Mouse (Mus musculus) neural tube, embryonic 12.5 days (tissue): ENCODE results near the gene Cdc42bpb. TPM values are rescaled to one million over a fixed set of nuclear protein-coding genes. Genes with fewer than 3 reads are reported as not detected.

Source experiments
- ATAC-seq: fragments of 200-750 bp; cut with Nextera tagmentation; 2 replicates; pipeline ENCODE4 v1.8.0; 2017; ENCODE audit warnings: low read depth, mild to moderate bottlenecking, moderate TSS enrichment, moderate library complexity; ENCODE audit not compliant: low FRiP score
- H3K27ac ChIP-seq: fragments of 300-500 bp; sonication (generic); 2 replicates; pipeline ENCODE4 v1.5.1; 2016
- H3K27me3 ChIP-seq: fragments of 300-500 bp; sonication (generic); replicated peaks from 2 replicates; pipeline ENCODE4 v1.6.1; 2016; ENCODE audit warnings: mild to moderate bottlenecking
- H3K36me3 ChIP-seq: fragments of 300-500 bp; sonication (generic); 2 replicates; pipeline ENCODE4 v1.6.1; 2016; ENCODE audit warnings: mild to moderate bottlenecking
- H3K4me1 ChIP-seq: fragments of 300-500 bp; sonication (generic); 2 replicates; pipeline ENCODE4 v1.6.1; 2016
- H3K4me2 ChIP-seq: fragments of 300-500 bp; sonication (generic); replicated peaks from 2 replicates; pipeline ENCODE4 v1.6.1; 2016; ENCODE audit warnings: mild to moderate bottlenecking
- H3K4me3 ChIP-seq: fragments of 300-500 bp; sonication (generic); 2 replicates; pipeline ENCODE4 v1.5.1; 2016
- H3K9ac ChIP-seq: fragments of 300-500 bp; sonication (generic); 2 replicates; pipeline ENCODE4 v1.6.1; 2016; ENCODE audit warnings: mild to moderate bottlenecking
- H3K9me3 ChIP-seq: fragments of 300-500 bp; sonication (generic); 2 replicates; pipeline ENCODE4 v1.6.1; 2016; ENCODE audit warnings: mild to moderate bottlenecking
- WGBS: fragments of 180-500 bp; shearing (Covaris S2); methylation state at CpG from one replicate; pipeline ENCODE4 v1.1.7; 2016; 5-methylcytosine and 5-hydroxymethylcytosine counted together
- polyA plus RNA-seq: library from polyadenylated mRNA; unstranded; fragments of >200 nt; fragmentation: Nextera tagmentation; extraction: Ambion mirVana; gene quantifications from 2 replicates; pipeline ENCODE4 v1.2.1, GENCODE M21; 2016

The Cdc42bpb gene
- polyA plus RNA-seq: 41.7 and 44.9 TPM in 2 replicates

DNA sequence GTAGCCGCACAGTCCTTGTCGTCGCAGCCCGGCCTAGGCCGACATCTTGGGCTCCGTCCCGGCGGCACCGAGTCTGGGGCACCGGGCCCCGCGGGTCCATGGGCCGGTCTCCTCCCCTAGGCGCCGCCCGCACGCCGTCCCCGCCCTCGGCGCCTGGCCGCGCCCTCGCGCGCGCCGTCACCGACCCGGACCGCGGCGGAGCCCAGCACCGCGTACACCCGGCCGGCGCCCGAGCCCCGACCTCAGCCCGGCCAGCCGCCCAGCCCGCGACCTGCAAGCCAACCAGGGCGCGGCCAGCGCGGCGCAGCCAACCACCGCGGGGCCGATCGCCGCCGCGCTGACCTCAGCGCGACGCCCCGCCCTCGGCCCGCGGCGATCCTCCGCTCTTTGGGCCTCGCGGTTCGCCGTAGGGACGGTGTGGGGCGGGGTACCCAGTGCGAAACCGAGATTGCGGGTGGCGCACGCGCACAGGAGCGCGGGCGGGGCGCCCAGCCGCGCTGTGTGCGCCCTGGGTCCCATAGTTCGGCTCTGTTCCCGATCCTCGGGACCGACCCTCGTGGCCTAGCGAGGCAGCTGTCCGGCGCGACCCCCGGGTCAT lies at the start of gene Cdc42bpb:
Gene Cdc42bpb, minus strand, starts transcription at position 343 of the 598 bp plus-strand sequence.
- H3K9me3 ChIP-seq: no peaks in the 10 kb centered on the region
- under 1% methylated on average over 94 of the region's 94 CpGs for WGBS
- H3K27ac ChIP-seq: peak within 1 kb of the TSS; percentile 91
- peak within 1 kb of the TSS; percentile 97 for H3K4me3 ChIP-seq
- H3K27me3 ChIP-seq: no peaks in the 10 kb centered on the region
- peak within 1 kb of the TSS; percentile 91 for H3K9ac ChIP-seq
- H3K4me1 ChIP-seq: peaks cover 24% of the 10 kb centered on the region
- H3K36me3 ChIP-seq: no peaks in the 10 kb centered on the region
- H3K4me2 ChIP-seq: peak within 1 kb of the TSS; percentile 98
- ATAC-seq: peak; percentile 91

DNA sequence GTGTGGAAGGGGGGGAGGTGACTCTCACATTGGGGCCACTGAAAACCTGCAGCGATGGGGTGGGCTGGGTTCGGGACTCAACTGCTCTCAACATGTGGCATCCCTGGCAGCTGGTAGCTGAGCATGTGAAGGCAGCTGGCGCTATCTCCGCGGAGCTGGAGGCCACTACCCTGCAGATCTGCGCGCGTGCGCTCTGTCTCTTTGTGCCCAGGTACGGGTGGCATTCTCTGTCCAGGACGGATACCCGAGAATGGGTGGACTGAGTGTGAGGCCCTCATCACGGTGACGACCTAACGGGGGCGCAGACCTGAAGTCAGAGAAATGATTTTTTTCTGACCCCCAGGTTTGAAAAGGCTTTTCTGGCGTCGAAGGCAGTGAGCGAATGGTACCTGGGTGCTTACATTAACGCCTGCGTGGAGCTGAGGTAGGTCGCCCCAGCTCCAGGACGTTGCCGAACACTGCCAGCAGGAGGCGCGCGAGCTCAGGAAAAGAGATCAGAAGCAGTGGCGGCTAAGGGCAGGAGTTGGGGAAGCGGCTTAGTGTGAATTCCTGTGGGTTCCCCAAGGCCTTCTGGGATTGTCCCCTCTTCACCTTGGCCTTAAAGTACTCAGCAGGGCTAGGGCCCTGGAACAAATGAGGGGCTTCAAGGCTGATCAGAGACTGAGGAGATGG lies 48.4 kb upstream of the Cdc42bpb start:
- Histone ChIP-seq H3K9ac (no peak overlapping the region), H3K27me3 (peaks cover 98% of the 10 kb centered on the region), H3K9me3 (no peaks in the 10 kb centered on the region), H3K36me3 (no peaks in the 10 kb centered on the region), H3K4me1 (peaks cover 26% of the 10 kb centered on the region), H3K27ac (no peak overlapping the region), H3K4me2 (no peak overlapping the region; the same call in 1 of the 2 replicates), H3K4me3 (no peak overlapping the region)
- WGBS: 18% methylated on average over 29 of the region's 29 CpGs
- no peak for ATAC-seq

DNA sequence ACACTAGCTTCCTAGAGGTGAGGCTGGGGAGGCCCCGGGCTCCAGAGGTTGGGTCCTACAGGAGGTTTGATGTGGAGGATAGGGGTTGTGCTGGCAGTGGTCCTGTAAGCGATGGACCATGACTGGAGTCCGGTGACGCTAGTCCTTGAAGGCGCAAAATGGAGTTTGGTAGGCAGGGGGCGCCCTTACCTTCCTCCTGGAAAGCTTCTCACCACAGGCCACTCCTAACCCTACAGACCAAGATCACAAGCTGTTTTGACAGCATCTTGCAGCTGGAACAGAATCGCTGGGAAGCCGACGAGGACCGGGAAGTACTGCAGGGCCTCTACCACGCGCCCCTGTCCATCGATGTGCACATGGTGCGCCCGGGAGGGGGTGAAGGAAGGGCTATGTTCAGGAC lies 47.7 kb upstream of the Cdc42bpb start:
- Histone ChIP-seq H3K27me3 (peaks cover 95% of the 10 kb centered on the region), H3K9ac (no peak overlapping the region), H3K9me3 (no peaks in the 10 kb centered on the region), H3K4me1 (peaks cover 26% of the 10 kb centered on the region), H3K27ac (no peak overlapping the region), H3K4me3 (no peak overlapping the region), H3K36me3 (no peaks in the 10 kb centered on the region), H3K4me2 (0 out of 2 replicates have a peak overlapping the region, but pooled peaks have one; percentile 15)
- 5% methylated on average over 15 of the region's 15 CpGs for WGBS
- no peak for ATAC-seq

DNA sequence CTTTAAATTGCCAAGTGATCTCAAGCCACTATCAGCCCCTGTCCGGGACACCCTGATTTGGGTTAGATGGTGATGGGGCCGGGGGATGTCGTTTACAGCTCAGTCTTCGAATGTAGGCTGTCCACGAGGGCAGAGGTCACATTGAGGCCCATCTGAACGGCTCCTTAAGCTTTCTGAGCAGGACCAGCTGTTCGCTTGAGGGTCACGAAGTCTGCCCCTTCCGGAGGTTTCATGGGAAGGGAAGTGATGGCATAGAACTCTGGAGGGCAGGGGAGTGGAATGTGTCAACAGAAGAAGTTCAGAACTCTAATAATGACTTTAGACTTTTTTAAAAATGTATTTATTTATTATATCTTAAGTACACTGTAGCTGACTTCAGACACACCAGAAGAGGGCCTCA lies 47.0 kb upstream of the Cdc42bpb start:
- peaks cover 22% of the 10 kb centered on the region; the same call in 1 of the 2 replicates for H3K4me1 ChIP-seq
- H3K4me3 ChIP-seq: no peak overlapping the region
- H3K27me3 ChIP-seq: peaks cover 88% of the 10 kb centered on the region
- 21% methylated on average over 9 of the region's 9 CpGs for WGBS
- H3K9ac ChIP-seq: no peak overlapping the region
- H3K36me3 ChIP-seq: no peaks in the 10 kb centered on the region
- ATAC-seq: no peak
- H3K27ac ChIP-seq: no peak overlapping the region
- no peak overlapping the region for H3K4me2 ChIP-seq
- H3K9me3 ChIP-seq: no peaks in the 10 kb centered on the region

DNA sequence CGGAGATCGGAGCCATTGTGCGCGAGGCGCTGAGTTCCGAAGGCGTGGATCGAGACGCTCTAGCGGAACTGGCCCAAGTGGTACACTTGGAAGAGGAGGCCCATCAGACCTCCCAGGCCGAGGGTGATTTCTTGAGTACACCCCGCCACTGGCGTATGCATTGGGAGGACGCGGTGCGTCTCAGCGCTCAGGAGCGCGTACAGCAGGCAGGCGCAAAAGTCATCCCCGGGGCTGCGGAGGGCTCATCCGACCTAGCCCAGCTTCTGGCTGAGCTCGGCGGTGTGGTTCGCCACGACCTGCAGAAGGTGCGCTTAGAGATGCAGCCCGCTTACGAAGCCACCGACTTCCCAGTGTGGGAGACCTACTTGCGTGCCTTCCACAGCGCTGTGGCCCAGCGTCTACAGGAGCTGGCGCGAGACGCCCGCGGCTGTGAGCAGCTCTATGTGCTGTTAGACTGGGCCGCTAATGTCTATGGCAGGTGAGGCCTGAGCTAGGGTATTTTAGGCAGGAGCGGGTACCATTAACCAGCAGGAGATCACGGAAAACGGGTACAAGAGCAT lies 46.1 kb upstream of the Cdc42bpb start:
- no peaks in the 10 kb centered on the region for H3K9me3 ChIP-seq
- no peaks in the 10 kb centered on the region for H3K36me3 ChIP-seq
- no peak for ATAC-seq
- peaks cover 15% of the 10 kb centered on the region; the same call in 1 of the 2 replicates for H3K4me1 ChIP-seq
- H3K9ac ChIP-seq: no peak overlapping the region
- 3% methylated on average over 43 of the region's 43 CpGs for WGBS
- H3K27ac ChIP-seq: no peak overlapping the region
- peak overlapping the region; percentile 23 for H3K4me3 ChIP-seq
- peaks cover 85% of the 10 kb centered on the region for H3K27me3 ChIP-seq
- H3K4me2 ChIP-seq: peak overlapping the region; percentile 49

DNA sequence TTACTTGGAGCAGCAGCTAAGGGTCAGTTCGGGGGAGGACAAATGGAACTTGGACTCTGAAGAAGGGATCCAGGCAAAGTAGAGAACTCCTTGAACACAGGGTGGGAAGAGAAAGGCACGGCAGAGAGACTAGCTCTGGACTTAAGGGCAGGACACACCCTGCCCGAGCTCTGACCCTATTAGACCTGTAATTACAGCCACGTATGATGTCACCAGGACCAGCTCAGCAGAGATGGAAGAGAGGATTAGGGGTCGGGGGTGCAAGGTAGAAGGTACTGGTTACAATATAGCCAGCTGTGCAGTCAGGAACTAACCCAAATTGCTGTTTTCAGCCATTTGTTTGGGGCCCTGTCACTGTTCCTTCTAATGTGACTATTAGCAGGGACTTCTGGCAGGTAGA lies 45.3 kb upstream of the Cdc42bpb start:
- 33% methylated on average over 5 of the region's 5 CpGs for WGBS
- no peak overlapping the region for H3K27ac ChIP-seq
- H3K4me1 ChIP-seq: 0 out of 2 replicates have a peak, but pooled peaks cover 11% of the 10 kb centered on the region
- no peak overlapping the region for H3K4me2 ChIP-seq
- H3K36me3 ChIP-seq: no peaks in the 10 kb centered on the region
- H3K9me3 ChIP-seq: no peaks in the 10 kb centered on the region
- H3K27me3 ChIP-seq: peaks cover 79% of the 10 kb centered on the region
- ATAC-seq: no peak
- H3K9ac ChIP-seq: no peak overlapping the region
- H3K4me3 ChIP-seq: no peak overlapping the region

DNA sequence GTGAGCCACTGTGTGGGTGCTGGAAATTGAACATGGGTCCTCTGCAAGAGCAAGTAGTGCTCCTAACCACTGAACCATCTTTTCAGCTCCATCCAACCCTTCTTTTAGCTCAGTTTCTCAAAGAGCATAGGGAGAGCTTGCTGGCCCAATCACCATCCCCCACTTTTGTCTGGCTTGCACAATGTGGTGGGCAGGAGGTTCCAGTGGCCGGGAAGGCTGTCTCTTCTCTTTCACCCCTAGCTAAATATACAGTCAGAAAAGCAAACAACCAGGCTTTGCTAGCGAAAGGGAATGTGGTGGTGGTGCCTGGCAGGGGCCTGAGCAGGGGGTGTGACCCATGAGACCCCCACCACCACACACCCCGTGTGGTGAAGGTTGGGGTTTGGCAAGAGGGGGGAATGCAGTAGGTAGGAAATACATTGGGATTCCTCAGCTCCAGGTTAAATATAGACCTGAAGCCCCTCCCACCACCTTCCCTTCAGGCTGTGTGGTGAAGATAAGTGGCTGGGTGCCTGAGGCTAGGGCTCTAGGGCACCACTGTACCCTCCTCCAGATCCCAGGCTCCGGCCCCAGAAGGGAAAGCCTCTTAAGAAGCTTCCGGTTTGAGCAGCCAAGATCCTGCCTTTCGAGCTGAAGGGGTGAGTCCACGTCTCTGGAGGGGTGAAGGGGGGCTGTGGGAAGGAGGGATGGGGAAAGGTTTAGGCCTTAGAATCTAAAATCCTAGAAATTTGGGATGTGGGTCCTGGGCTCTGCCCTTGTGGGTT lies 43.6 kb upstream of the Cdc42bpb start:
- WGBS: 58% methylated on average over 7 of the region's 7 CpGs
- H3K36me3 ChIP-seq: no peaks in the 10 kb centered on the region

DNA sequence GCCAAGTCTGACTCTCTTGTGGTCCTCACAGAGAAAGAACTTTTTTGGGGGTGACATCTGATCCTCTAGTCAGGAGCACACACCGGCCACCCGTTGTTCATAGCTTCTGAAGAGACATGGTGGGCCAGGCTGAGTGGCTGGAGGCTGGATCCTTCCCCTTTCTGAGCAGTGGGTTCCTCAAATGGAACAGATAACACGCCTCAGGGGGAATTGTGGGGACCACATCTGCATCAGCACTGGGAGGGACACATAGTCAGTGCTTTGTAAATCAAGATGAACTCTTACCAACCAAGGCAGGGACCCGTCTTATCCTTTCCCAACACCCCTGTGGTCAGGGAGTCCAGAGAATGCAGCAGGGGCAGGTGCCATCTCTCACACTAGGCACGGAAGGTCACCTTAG lies 42.4 kb upstream of the Cdc42bpb start:
- Histone ChIP-seq H3K4me3 (no peak overlapping the region), H3K27me3 (peaks cover 60% of the 10 kb centered on the region), H3K27ac (no peak overlapping the region), H3K4me2 (no peak overlapping the region), H3K9me3 (no peaks in the 10 kb centered on the region), H3K36me3 (no peaks in the 10 kb centered on the region), H3K4me1 (peaks cover 17% of the 10 kb centered on the region), H3K9ac (no peak overlapping the region)
- ATAC-seq: no peak
- WGBS: 68% methylated on average over 5 of the region's 5 CpGs

More for the DNA sequence above, 43.6 kb upstream of the Cdc42bpb start:
- H3K27me3 ChIP-seq: peaks cover 72% of the 10 kb centered on the region
- no peak overlapping the region for H3K4me2 ChIP-seq
- no peak for ATAC-seq
- H3K4me3 ChIP-seq: no peak overlapping the region
- peaks cover 22% of the 10 kb centered on the region for H3K4me1 ChIP-seq
- H3K27ac ChIP-seq: no peak overlapping the region
- H3K9ac ChIP-seq: no peak overlapping the region
- H3K9me3 ChIP-seq: no peaks in the 10 kb centered on the region

DNA sequence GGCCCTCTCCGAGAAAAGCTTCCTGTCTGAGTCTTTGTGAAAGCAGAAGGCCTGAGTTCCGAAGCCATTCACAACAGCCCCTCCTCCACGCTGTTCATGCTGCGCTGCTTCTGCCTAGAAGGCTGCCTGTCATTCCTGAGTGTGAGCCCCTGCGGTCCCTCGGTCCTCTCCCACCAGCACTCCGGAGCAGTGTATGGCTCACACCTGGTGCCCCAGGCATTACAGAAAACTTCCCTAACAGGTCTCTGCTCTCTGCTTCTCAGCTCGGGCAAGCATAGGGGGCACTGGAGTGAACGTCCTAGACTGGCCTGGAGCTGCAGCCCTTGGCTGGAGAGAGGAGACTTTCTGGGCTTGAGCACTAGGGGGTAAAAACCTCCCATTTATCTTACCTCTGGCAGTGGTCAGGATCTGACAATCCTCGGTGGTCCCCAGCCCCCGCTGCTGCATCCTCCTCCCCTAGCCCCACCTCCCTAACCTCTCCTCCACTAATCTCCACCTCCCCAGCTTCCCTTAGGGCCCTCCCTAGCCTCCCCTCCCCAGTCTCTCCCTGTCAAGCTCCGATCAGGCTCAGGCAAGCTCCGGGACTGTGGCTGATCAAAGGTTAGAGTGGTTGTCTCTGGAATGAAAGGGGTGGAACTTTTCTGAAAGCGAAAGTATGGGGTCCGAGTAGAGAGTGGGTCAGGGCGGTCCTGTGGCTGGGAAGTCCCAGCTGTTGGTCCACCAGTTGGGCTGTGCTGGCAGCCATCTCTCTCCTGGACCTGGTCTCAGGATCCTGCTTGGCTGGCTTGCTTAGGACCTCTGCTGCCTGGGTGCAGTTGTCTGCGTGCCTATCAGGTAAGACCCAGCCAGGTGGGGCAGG lies 39.6 kb upstream of the Cdc42bpb start, which contains the start of gene Exoc3l4:
Gene Exoc3l4, plus strand, starts transcription at position 97 of the 859 bp plus-strand sequence.
- peaks cover 32% of the 10 kb centered on the region for H3K27me3 ChIP-seq
- H3K36me3 ChIP-seq: no peaks in the 10 kb centered on the region
- WGBS: 6% methylated on average over 17 of the region's 17 CpGs
- no peak for ATAC-seq
- H3K9ac ChIP-seq: peak within 1 kb of the TSS; percentile 42; the same call in 1 of the 2 replicates
- no peaks in the 10 kb centered on the region for H3K9me3 ChIP-seq
- no peak within 1 kb of the TSS for H3K27ac ChIP-seq
- peak within 1 kb of the TSS; percentile 54 for H3K4me2 ChIP-seq
- H3K4me1 ChIP-seq: peaks cover 24% of the 10 kb centered on the region
- no peak within 1 kb of the TSS; the same call in 1 of the 2 replicates for H3K4me3 ChIP-seq

DNA sequence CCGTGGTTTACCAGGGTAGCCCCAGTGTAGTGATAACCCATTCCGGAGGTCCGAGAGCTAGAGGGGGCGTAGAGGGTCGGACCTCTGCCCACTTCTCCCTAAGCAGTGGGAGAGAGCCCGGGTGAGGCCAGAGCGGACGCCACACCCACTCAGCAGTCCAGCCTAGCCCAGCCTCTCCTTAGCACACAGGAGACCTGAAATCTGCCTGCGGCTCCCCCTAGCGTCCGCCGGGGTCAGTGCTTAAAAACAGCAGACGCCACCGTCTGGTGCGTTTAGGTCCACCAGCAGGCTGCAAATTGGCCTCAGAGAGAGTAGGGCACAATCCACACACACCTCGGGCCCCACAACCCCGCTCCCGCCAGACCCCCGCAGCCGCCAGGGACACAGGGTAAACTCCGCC lies 35.8 kb upstream of the Cdc42bpb start:
- Histone ChIP-seq H3K4me2 (peak overlapping the region; percentile 57), H3K27ac (no peak overlapping the region), H3K9ac (no peak overlapping the region), H3K4me3 (peak overlapping the region; percentile 27), H3K36me3 (no peaks in the 10 kb centered on the region), H3K9me3 (no peaks in the 10 kb centered on the region), H3K27me3 (peaks cover 24% of the 10 kb centered on the region), H3K4me1 (peaks cover 27% of the 10 kb centered on the region)
- 2% methylated on average over 21 of the region's 21 CpGs for WGBS
- ATAC-seq: peak; percentile 83

DNA sequence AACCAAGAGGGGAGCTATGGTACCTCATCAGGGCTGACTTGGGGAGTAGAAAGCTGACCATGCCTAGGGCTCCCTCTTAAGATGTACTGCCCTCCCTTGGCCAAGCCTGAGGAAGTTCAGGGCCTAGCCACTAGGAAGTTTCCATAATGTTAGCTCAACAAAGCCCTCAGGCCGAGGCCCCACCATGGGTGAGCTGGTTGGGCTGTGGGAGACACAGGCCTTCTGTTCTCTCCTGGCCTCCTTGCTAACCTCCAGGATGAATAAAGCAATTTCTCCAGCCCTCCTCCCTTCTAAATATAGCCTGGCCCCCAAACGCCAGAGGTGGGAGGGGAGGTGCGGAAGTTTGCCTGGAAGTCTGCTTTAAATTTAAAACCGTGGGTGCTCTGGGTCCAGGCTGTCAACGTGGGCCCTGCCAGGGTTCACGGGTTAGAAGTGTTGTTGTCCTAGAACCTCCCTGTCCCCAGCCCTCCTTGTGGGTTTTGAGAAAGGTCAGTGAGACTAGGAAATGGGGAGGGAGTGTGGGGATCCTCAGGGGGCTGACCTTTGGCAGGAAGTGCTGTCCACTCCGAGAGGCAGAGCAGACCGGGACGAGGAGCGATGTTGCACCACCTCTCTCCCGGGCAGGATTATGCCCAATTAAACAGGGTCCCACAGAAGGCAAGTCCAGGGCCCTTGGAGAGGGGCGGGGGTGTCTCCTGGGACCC lies 35.2 kb upstream of the Cdc42bpb start:
- Histone ChIP-seq H3K4me1 (peaks cover 27% of the 10 kb centered on the region), H3K9ac (no peak overlapping the region), H3K4me2 (peak overlapping the region; percentile 57), H3K4me3 (peak overlapping the region; percentile 27), H3K27me3 (peaks cover 30% of the 10 kb centered on the region), H3K36me3 (no peaks in the 10 kb centered on the region), H3K27ac (no peak overlapping the region), H3K9me3 (no peaks in the 10 kb centered on the region)
- 19% methylated on average over 12 of the region's 12 CpGs for WGBS
- ATAC-seq: no peak; the same call in 1 of the 2 replicates
